Mouse (Mus musculus) naive thymus-derived CD4-positive, alpha-beta T cell, adult 5 months (primary cell): ENCODE results near the gene Gabrg3. TPM values are rescaled to one million over a fixed set of nuclear protein-coding genes. Genes with fewer than 3 reads are reported as not detected.

ENCODE experiments used
- polyA plus RNA-seq: library from polyadenylated mRNA; unstranded; fragments of 100-300 nt; shearing (Covaris generic); gene quantifications from one replicate; pipeline ENCODE4 v1.2.1, GENCODE M21; 2017

The Gabrg3 gene
- polyA plus RNA-seq: 0.17 TPM

GRCm38 (mm10) chr7:57386517-57387340, at the start of gene Gabrg3:
Gene Gabrg3 (minus strand): TSS chr7:57387188.

DNA sequence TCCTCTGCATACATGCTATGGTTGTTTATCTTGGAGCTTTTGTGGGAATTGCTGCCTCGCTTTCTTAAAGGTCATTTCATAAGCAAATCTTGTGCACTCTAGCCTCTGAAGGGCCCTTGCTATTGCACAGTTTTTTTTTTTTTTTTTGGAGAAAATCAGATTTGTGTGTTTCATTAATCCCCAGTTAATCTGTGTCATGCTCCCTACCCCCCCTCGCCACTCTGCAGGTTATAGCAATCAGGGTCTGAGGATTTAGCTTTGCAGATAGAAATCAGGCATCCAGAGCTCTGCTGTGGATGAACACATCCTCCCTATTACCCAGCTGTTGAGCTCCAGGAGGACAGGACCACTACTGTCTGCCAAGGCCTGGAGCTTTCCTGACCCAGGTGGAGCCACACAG, 32.4 kb upstream of the Gabrg3 start, which contains the start of gene Gabrb3:
TSS of gene Gabrb3 (plus strand) at position 301 of the 400 bp plus-strand sequence.

Other genes starting within 250 kb of the Gabrg3 start
- gene Gabrb3, start 32.5 kb upstream of the Gabrg3 start, polyA plus RNA-seq: not detected
- gene Gabra5, start 122.9 kb upstream of the Gabrg3 start, polyA plus RNA-seq: not detected